Mouse (Mus musculus) subcutaneous adipose tissue, adult 2 months (tissue): ENCODE data around the gene Hsbp1. TPM values are rescaled to one million over a fixed set of nuclear protein-coding genes. Genes with fewer than 3 reads are reported as not detected.

Experiments used
- polyA plus RNA-seq: library from polyadenylated mRNA; depleted of rRNA; stranded (reverse); fragments of >200 nt; gene quantifications from 2 replicates; pipeline ENCODE4 v1.2.3, GENCODE M21; 2012; ENCODE audit warnings: low replicate concordance; rRNA removed

The Hsbp1 gene
- polyA plus RNA-seq: 156 and 188 TPM in 2 replicates

GRCm38 (mm10) chr8:119344190-119344856 lies at the start of gene Hsbp1:
Gene Hsbp1, plus strand, starts transcription at chr8:119344488.

GRCm38 (mm10) chr8:119394524-119395026 lies 50.3 kb downstream of the Hsbp1 start, which contains the start of gene Mlycd:
Gene Mlycd, plus strand, starts transcription at chr8:119394878.

Other genes starting within 250 kb of the Hsbp1 start
- 38.6 and 54.7 TPM in 2 replicates for gene Mlycd, start 50.4 kb downstream of the Hsbp1 start, polyA plus RNA-seq
- 15.0 and 24.3 TPM in 2 replicates for gene Osgin1, start 89.6 kb downstream of the Hsbp1 start, polyA plus RNA-seq
- 1.8 TPM in 1 of 2 replicates, not detected in the other for gene Necab2, start 102.2 kb downstream of the Hsbp1 start, polyA plus RNA-seq
- gene Slc38a8, start 157.2 kb downstream of the Hsbp1 start, polyA plus RNA-seq: 0.04 and 0.22 TPM in 2 replicates
- gene Mbtps1, start 214.2 kb downstream of the Hsbp1 start, polyA plus RNA-seq: 79.2 and 153 TPM in 2 replicates
- gene Hsdl1, start 230.7 kb downstream of the Hsbp1 start, polyA plus RNA-seq: 21.0 and 27.6 TPM in 2 replicates
- gene Dnaaf1, start 230.7 kb downstream of the Hsbp1 start, polyA plus RNA-seq: 0.08 TPM in 1 of 2 replicates, not detected in the other